Mouse (Mus musculus) thymus, postnatal 14 days (tissue): ENCODE data around the gene 4930579F01Rik.

Experiments used
- DNase-seq: peaks from one replicate; pipeline ENCODE4 v3.0.0; 2021

4930579F01Rik gene

DNA sequence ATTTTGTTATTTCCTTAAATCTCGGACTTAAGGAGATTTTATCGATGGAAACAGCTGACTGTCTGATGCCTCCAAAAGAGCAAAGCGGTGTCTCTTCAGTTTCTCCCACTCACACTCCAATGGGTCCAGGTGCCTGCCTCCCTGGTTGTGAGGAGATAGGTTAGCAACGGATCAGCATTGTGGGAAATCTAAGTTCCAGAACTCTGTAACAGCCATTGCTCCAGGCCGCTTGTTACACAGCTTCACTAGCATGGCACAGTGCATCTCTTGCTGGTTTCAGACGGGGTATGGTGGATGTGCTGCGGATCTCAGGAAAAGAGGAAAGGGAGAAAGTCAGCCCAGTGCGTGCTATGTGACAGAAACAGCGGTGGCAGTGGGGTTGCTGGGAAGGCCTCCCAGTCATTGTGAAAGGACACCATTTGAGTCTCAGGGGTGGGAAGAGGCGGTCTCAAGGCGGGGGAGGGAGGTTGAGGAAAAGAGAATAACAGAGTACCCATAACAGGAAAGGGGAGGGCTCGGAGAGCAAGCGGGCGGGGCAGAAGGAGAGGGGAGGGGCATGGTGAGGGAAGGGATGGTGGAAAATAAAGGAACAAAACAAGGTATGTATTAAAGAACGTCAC, at the start of gene 4930579F01Rik:
4930579F01Rik (minus strand) TSS at position 143 of the 620 bp plus-strand sequence.
- DNase-seq = no peak

DNA sequence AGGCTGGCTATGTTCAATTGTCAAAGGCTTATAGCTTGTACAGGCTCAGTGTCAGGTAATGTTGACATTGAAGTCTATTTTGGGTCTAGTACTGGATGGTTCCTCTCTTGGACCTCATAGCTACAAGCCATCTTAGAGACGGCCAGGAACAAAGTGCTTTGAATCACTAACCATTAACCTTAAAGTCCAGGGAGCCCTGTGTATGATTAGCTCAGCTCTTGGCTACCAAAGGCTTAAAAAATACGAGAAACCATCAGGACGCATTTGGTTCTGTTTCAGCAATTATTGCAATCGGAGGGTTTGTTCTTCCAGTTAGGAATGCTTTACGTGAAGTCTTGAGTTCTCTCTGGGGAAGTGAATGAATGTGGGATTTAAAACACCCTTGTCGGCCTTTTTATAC, 49.3 kb upstream of the 4930579F01Rik start:
- DNase-seq = no peak

DNA sequence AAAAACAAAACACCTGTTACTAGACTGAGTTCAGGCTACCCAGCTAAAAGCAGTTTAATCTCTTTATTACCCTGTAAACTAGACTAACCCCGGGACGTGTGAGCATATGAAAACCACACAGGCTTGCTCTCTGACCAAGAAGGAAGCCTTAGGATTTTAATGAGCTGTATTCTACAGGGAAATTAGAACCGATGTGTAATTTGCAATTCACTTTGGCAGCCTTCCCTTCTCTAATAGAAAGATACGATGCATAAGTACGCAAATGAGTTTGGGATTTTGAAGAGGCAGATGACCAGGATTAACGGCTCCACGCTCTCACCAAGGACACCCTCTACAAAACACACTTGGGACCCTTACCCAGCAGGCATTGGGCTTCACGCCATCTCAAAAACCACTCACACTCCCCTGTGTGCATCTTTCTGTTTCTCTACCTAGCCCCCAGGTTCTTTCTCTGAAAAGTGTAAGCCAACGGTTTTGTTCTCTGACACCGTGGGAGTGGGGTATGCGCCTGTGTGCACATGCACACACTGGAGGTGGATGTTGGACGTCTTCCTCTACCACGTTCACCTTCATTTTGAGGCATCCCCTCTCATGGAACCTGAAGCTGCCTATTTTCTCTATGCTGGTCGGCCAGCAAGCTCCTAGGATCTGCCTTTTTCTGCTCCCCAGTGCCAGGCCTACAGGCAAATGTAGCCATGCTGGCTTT, 48.5 kb upstream of the 4930579F01Rik start:
- DNase-seq = no peak

DNA sequence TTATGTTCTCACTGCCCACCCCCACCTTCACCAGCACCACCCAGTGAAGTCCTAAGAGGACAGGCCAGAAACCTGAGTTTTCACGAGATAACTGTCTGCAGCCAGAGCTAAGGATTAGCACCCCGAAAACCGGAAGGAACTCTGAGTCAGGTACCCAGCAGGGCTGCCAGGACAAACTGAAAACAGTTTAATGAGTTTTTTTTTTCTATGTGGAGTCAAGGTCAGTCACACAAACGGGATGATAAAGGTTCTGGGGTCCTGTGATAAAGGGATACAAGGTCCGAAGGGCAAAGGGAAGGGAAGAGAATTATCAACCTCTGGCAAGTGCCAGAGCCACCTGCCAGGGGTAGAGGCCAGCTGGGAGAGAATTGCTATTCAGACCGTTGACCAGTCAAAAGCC, 47.7 kb upstream of the 4930579F01Rik start:
- no peak for DNase-seq

DNA sequence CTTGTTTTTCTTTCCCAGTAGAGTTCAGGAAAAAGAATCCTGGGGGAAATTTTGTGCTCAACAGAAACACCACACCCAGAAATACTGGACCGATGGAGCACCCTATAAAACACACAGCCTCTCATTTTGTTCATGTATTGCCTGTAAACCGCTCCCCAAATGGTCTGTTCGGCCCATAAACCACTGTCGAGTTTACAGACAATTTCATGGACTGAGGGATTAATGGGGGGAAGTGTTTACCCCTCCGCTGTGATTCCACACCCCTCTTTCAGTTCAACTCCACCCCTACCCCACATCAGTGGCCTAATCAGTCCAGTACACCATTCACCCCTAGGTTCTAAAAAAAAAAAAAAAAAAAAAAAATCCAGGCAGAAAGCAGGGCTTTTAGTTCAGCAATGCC, 47.3 kb upstream of the 4930579F01Rik start:
- DNase-seq = no peak

DNA sequence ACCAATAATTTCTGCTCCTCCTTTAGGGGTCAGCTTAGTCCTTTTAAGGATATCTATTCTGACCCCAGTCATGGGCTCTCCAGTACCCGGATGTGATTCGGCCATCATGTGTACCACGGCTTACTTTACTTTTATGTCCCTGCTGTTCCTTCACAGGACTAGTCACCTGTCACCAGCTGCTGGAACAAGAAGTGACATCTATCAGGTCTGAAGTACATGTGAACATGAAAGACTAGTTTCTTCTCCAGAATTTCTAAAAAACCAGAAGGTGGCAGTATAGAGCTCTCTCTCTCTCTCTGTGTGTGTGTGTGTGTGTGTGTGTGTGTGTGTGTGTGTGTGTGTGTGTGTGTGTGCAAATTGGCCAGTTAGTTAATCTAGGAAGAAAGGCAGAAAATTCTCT, 46.8 kb upstream of the 4930579F01Rik start:
- no peak for DNase-seq

DNA sequence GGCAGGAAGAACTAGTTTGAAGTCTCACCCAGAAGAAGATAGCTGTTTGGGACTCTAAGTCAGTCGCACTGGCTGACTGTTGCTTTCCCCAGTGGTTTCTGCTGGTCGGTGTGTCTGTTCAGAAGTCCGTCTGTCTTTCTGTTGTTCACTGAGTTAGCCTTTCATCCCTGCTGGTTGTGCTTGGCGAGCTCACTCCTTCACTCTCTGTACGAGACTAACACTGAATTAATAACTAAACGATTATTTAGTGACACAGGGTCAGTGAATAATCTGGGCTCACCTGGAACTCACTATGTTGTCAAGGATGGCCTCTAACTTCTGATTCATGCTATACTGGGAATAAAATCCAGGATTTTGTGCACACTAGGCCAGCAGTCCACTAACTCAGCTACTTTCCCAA, 45.8 kb upstream of the 4930579F01Rik start:
- no peak for DNase-seq

DNA sequence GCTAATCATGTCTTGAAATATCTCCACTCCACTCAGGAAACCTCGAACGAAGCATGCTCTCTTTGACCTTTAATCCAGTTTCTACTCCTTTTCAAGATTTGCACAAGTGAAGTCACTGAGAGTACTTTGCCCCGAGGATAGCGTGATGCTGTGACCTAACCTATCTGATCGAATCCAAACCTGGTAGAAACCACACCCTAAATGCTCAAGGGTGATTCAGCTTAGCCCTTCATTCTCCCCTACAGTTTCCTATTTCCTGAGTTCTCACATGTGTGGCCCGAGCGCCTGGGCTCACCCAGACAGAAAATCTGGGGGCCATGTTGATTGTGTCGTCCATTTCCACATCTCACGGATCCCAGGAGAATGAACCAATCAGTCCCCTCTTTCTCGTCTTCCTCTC, 44.4 kb upstream of the 4930579F01Rik start:
- no peak for DNase-seq

DNA sequence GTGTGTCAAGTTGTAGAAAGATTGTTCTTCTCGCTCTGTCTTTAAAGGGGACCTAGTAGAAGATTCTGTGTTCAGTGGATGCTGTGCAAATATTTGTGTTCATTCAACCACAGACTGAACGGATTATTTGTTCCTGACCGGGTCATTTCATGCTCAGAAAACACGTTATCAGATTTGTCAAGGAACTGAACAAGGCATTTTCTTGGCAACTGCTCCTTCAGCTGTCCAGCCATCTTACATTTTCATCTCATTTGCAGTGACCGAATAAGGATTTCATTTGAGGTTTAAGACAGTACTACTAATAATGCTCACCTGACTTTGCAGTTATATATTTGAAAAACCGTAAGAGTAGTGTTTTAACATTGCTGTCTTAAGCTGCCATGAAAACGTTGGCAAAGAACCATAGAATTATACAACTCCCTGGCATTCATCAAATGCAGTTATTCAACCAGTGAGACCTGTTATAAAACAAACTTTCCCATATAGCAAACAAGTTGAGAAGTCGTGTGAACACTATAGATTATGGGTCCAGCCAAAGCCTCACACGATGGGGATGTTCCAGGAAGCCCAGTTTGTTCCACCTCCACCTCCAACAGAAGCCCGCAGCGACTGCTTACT, 43.0 kb upstream of the 4930579F01Rik start:
- DNase-seq = no peak

DNA sequence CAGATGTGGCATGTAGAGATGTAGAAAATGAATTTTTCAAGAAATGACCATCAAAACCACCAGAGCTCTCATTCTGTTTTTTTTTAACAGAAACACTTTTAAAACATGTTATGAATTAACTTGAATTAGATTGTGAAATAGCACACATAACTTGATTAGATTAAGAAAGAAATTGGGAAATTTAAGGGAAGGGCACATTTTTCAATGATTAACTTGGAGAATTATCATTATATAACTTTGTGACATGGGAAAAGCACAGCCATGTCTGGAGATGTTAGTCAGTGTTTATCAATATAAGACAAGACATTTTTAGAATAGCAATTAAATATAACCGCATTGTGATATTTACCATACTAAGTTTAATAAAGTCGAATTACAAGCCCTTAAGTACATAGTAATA, 37.9 kb upstream of the 4930579F01Rik start:
- no peak for DNase-seq

DNA sequence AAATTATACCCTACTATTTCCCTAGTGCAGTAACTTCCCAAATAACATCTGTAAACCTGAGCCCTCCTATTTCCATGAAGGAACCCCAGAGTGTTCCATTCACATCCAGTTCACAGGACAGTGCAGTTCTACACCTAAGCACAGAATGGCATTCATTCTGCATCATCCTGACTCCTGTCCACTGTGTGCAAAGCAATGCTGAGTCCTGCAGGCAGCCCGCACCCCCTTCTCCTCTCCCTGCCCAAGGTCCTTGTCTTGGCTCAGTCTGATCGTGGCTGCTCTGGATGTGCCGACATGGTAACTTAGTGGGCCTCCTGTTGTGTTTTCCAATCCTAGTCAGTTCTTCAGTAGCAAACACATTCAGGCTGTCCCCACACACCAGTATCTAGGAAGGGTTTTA, 36.6 kb upstream of the 4930579F01Rik start:
- no peak for DNase-seq

DNA sequence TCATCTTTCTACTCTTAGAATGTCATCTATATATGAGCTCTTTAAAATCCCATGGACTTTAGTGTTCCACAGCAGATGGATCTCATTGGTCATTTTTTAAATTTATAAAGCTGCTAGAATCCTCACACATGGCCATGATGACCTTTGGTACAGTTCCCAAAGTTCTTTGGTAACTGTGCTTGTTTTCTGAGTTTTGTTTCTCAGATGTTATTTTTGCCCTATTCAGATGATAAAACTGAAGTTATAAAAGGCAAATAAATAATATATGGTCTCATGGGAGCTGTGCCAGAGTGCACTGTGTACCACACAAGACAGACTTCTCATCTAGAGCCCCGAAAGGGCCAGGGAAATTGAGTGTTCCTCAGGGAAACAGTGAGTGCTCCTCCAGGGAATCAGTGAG, 35.8 kb upstream of the 4930579F01Rik start:
- DNase-seq = no peak

DNA sequence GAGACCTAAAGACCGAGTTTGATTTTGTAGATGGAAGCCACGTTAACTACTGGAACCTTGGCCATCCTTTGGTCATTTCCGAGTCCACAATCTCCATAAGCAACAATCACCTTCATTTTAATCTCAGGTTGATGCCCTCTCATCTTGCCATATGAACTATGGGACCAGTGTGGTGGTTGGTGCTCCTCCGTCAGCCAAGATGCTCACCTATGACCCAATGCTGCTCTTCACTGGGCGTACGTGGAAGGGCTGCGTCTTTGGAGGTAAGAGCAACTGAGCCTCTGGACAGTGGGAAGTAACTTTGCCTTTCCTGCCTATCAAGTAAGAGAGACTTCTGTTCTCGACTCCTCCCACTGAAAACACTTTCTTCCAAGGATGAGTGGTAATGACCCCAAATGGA, 34.2 kb upstream of the 4930579F01Rik start:
- DNase-seq = no peak

DNA sequence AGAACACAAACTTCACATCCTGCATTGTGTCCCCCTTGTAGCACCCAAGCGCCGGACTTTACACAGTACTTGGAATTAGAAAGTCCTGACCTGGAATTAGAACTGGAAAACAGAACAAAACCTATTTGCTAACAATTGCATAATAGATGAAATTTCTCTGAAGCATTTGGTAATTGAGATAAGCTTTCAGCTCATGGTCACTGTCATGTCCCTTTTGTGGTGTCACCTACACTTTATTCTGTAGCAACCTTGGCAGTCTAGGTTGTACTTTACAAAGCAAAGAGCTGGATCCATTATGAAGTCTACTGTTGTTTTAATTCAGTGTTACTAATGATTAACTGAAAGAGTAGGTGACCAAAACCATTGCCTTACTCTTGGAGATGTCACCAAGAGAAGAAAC, 33.5 kb upstream of the 4930579F01Rik start:
- DNase-seq = no peak

DNA sequence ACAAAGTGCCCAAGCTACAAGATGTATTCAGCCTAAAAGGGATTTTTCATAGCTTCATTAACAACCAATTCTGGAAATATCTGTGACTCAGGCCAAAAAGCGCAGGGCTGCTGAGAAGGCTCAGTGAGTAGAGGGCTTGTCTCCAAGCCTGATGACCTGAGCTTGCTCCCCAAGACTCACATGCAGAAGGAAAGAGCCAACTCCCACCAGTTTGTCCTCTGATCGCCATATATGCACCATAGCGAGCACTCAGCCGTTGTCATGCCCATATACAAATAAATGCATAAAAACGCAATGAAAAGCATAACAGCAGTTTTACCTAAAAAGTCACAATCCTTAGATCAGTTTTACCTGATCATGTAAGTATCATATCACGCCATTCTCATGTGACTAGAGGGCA, 32.9 kb upstream of the 4930579F01Rik start:
- DNase-seq = no peak

DNA sequence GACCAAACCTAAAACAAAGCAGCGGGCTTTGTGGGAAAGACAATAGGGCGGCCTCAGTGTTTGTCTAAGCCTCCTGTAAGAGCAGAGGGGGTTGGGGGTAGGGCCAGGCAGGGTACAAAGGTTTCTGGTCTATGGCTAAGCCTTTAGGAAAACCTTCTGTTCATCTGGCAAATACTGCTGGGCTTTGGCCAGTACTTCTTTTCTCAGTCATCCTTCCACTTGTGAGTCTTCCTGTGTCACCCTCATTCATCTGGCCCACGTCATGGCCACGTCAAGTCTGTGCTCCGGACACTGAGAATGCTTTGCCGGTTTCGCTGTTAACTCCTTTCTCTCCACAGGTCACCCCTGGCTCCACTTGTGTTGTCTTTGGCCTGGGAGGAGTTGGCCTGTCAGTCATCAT, 32.2 kb upstream of the 4930579F01Rik start:
- no peak for DNase-seq

DNA sequence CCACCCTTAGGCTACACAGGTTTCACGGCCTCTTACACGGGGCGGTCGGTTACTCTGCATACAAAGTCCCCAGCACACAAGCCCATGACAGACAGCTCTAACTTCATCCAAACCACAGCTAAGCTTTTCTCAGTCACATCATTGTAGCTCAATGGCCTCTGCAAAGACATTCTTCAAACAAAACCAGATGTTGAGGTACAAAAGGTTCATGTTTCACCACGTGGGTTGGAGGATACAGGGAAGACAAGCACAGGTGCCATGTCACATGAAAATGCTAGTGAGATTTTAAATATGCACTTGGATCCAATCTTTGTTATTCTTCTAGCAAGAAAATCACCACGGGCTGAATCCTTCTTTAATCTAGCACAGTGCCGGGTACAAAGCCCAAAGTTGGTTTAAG, 31.7 kb upstream of the 4930579F01Rik start:
- no peak for DNase-seq

DNA sequence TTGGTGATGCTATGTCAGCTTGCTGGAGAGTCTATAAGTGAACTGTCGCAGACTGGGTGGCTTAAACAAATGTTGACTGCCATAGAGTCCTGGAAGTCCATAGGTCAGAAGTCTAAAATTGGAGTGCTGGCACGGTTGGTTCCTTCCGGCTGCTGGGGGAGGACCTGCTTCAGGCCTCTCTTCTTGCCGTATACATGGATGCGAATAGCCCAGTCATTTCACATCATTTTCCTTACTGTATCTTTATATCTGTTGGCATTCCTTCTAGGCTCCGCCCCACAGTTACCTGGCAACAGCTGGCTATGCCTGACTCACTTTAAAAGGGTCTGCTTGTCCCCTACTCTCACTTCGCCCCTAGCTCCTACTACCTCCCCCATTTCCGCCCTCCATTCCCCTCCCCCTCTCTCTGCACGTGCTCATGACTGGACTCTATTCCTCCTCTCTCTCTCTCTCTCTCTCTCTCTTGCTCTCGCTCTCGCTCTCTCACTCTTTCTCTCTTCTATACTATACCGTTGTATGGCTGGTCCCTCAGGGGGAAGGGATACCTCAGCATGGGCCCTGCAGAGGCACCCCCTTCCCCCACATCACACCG, 30.8 kb upstream of the 4930579F01Rik start:
- DNase-seq = no peak

DNA sequence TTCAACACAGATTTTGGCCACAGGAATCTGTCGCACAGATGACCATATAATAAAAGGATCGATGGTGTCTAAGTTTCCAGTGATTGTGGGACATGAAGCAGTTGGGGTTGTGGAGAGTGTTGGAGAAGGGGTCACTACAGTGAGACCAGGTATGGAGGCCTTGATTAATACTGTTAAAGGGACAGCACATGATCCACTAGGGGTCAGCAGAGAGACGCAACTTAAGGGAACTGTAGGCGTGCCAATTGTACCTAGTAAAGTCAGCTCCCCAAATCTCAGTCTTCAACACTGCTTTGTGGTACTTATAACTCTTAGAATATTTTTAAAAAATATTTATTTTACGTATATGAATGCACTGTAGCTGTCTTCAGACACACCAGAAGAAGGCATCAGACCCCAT, 29.3 kb upstream of the 4930579F01Rik start:
- peak; percentile 70 for DNase-seq

DNA sequence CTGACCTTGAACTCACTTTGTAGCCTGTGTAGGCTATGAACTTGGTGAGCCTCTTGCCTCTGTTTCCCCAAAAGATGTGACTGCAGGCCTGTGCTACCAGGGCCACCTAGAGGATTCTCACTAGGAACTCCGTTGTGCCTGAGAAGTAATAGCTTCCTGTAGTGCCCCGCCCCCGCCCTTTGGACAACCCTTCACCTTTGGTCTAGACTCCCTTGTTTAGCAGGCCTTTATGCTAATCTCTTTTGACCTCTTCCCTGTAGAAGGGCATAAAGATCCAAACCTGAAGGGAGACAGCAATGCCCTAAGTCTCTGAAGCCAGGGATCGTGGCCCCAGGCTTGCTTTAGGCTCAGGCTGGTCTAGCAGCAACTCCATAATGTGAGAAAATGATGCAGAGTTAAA, 28.9 kb upstream of the 4930579F01Rik start:
- no peak for DNase-seq

DNA sequence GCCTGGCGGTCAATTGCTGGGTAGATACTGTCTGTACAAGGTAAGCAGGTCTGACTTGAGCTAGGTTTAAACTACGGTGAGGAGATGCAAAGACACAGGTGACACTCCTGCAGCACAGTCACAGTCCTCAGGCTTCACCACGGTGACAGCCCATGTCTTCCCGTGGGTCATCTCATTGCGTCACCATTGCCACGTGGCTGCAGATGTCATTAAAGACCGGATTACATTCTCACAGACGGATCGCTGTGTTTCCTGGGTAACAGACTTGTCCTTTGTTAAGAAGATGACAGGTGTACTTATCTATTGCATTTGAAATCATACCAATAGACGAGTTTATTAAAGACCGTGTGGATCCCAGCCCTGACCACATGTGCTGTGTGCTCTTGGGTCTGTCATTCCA, 27.5 kb upstream of the 4930579F01Rik start:
- no peak for DNase-seq

DNA sequence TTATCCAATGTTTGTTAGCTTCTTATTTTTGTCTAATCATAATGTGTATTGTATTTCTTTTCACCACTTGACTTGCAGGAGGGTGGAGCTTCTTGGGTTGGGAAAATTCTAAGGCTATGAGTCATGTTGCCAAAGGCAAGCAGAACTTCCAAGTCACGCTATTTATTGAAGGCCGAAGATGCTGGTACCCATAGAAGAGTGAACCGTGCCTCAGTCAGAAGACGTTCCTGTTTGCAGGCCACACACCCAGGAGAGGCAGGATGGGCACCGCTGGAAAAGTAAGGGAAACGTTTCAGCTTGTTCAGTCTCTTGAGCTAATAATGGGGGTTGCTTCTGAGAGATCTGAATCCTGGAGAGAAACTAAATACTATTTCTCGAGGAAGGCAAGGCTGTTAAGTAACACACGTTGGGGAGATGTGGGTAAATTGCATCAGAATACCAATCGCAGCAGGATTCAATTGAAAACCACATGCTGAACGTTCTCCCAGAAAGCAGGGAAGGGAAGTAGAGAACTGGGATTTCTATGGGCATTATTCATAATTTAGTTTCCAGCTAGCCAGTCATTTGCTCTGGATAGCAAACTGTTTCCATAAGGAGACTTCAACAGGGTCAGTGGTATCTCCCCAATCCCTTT, 24.1 kb upstream of the 4930579F01Rik start, which contains the start of gene Adh7:
Adh7 (plus strand) TSS at position 130 of the 634 bp plus-strand sequence.
- no peak for DNase-seq

DNA sequence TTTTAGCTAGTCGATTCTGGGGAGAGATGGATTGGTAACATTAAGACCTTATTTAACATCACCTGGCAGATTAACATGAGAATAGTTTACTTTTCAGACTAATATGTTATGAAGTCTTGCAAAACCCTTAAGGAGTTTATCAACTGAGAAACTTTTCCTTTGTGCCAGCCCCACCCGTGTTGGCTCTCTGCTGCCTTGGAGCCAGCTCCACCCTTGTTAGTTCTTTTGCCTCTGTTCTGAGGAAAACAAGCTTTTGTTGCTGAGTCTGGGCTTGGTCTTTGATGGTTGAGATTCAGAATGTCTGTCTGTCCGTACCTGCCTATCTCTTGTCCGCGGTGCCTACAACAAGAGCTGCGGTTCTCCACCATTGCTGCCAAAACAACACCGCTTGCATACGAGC, 22.5 kb upstream of the 4930579F01Rik start:
- DNase-seq = no peak
